Comparison of ENCODE assay signal across 23 mouse cellular contexts in genomic region chr17:85899096-85899495, GRCm38 (mm10).
DNase-seq lines count a peak whose midpoint lies in the region; ATAC-seq lines count a peak whose summit lies in the region.
"Had no signal": no experiment of that assay in that cellular context is flagged by ENCODE, and none has a peak within 500 bp of the region (broad histone marks: within the 10 kb centered on the region; RNA-seq: fewer than 3 reads in every experiment).

No protein-coding gene starts in this region.

- no peak overlapping the region for H3K27ac ChIP-seq in kidney, embryonic 14.5 days (ENCODE audit: low read depth, low read length)
- H3K27ac ChIP-seq: forebrain, embryonic 10.5 days; forebrain, embryonic 13.5 days; heart, adult 2 months; heart, embryonic 10.5 days; heart, embryonic 13.5 days; hindbrain, embryonic 12.5 days; hindbrain, embryonic 15.5 days had no signal

- no peak overlapping the region for H3K9ac ChIP-seq in kidney, embryonic 14.5 days (ENCODE audit: low read depth, low read length)
- H3K9ac ChIP-seq: forebrain, embryonic 13.5 days; heart, embryonic 13.5 days; hindbrain, embryonic 12.5 days; hindbrain, embryonic 15.5 days had no signal

- peak; percentile 18 for DNase-seq in kidney, adult 9 months
- DNase-seq in A20 (ENCODE audit: low read depth, low spot score): peak; percentile 79
- DNase-seq in kidney, postnatal 14 days: peak; percentile 11
- no peak for DNase-seq in thymus, postnatal 14 days
- no peak for DNase-seq in adrenal gland, postnatal 25 days
- DNase-seq: adrenal gland, adult 8-10 months; adrenal gland, postnatal 36 days; cerebellum, adult 18-20 months; cerebellum, adult 9-10 months; cerebellum, postnatal 14 days; gastrocnemius, postnatal 10 days; gastrocnemius, postnatal 36 days; heart, adult 2 months had no signal

- H3K4me3 ChIP-seq in kidney, embryonic 14.5 days (ENCODE audit: low read length): no peak overlapping the region
- H3K4me3 ChIP-seq: forebrain, embryonic 10.5 days; forebrain, embryonic 13.5 days; heart, adult 2 months; heart, embryonic 10.5 days; heart, embryonic 13.5 days; hindbrain, embryonic 12.5 days; hindbrain, embryonic 15.5 days had no signal

- no peaks in the 10 kb centered on the region for H3K27me3 ChIP-seq in kidney, embryonic 14.5 days (ENCODE audit: control insufficient read depth, insufficient read depth, low read length)
- H3K27me3 ChIP-seq: forebrain, embryonic 13.5 days; heart, embryonic 13.5 days; hindbrain, embryonic 12.5 days; hindbrain, embryonic 15.5 days had no signal

- H3K4me1 ChIP-seq in kidney, embryonic 14.5 days (ENCODE audit: control insufficient read depth, insufficient read depth, low read length): no peaks in the 10 kb centered on the region
- H3K4me1 ChIP-seq: forebrain, embryonic 13.5 days; heart, embryonic 10.5 days; hindbrain, embryonic 12.5 days; hindbrain, embryonic 15.5 days had no signal

- no peaks in the 10 kb centered on the region for H3K9me3 ChIP-seq in kidney, embryonic 14.5 days (ENCODE audit: control insufficient read depth, low read length)
- H3K9me3 ChIP-seq: forebrain, embryonic 10.5 days; forebrain, embryonic 13.5 days; heart, embryonic 10.5 days; heart, embryonic 13.5 days; hindbrain, embryonic 12.5 days; hindbrain, embryonic 15.5 days had no signal

- ATAC-seq in kidney, embryonic 14.5 days (ENCODE audit: low FRiP score, low TSS enrichment): no peak
- ATAC-seq: activated CD4-positive, CD25-positive, alpha-beta regulatory T cell, adult 4 months; CD4-positive, CD25-positive, alpha-beta regulatory T cell, adult 4 months; forebrain, embryonic 13.5 days; forebrain, embryonic 16.5 days had no signal

- no peaks in the 10 kb centered on the region for H3K36me3 ChIP-seq in kidney, embryonic 14.5 days (ENCODE audit: control insufficient read depth, insufficient read depth, low read length)
- H3K36me3 ChIP-seq: forebrain, embryonic 10.5 days; heart, embryonic 10.5 days; heart, embryonic 13.5 days; hindbrain, embryonic 12.5 days; hindbrain, embryonic 15.5 days had no signal

- H3K4me2 ChIP-seq in kidney, embryonic 14.5 days (replicated peaks; ENCODE audit: low read depth, low read length): no peak overlapping the region
- H3K4me2 ChIP-seq: forebrain, embryonic 13.5 days; heart, embryonic 13.5 days; hindbrain, embryonic 12.5 days; hindbrain, embryonic 15.5 days had no signal

- WGBS in kidney, embryonic 14.5 days: 62% methylated on average over 6 of the region's 6 CpGs

Comparison
In these comparisons a context has a peak if more than half of its experiments do, and no peak if none do; other contexts are left out.
1. DNase-seq: peak in kidney, adult 9 months (single experiment), A20 (single experiment) and kidney, postnatal 14 days (single experiment); none in thymus, postnatal 14 days (single experiment) and adrenal gland, postnatal 25 days (single experiment).